ENCODE assay signal across 12 mouse cellular contexts in genomic region chr6:138142604-138143003, GRCm38 (mm10). TPM values are rescaled to one million over a fixed set of nuclear protein-coding genes. Genes with fewer than 3 reads are reported as not detected.
DNase-seq lines count a peak whose midpoint lies in the region; ATAC-seq and TF ChIP-seq lines count a peak whose summit lies in the region.
"Had no signal": no experiment of that assay in that cellular context is flagged by ENCODE, and none has a peak within 500 bp of the region (broad histone marks: within the 10 kb centered on the region; RNA-seq: fewer than 3 reads in every experiment).

No protein-coding gene starts in this region.

- H3K36me3 ChIP-seq in kidney, embryonic 14.5 days (ENCODE audit: control insufficient read depth, insufficient read depth, low read length): no peaks in the 10 kb centered on the region
- no peaks in the 10 kb centered on the region for H3K36me3 ChIP-seq in kidney, adult 2 months (ENCODE audit: control insufficient read depth, insufficient read depth, low read length)
- no peaks in the 10 kb centered on the region for H3K36me3 ChIP-seq in lung, postnatal 0 days (ENCODE audit: insufficient read depth, low read length)
- H3K36me3 ChIP-seq in limb, embryonic 10.5 days: peaks cover 2% of the 10 kb centered on the region; the same call in 1 of the 2 replicates
- H3K36me3 ChIP-seq in stomach, postnatal 0 days (ENCODE audit: control insufficient read depth, insufficient read depth, low read length): no peaks in the 10 kb centered on the region
- H3K36me3 ChIP-seq: forebrain, embryonic 10.5 days had no signal

- no peaks in the 10 kb centered on the region for H3K9me3 ChIP-seq in kidney, embryonic 14.5 days (ENCODE audit: control insufficient read depth, low read length)
- H3K9me3 ChIP-seq in lung, postnatal 0 days (ENCODE audit: low read length): no peaks in the 10 kb centered on the region
- no peaks in the 10 kb centered on the region for H3K9me3 ChIP-seq in limb, embryonic 10.5 days (replicated peaks)
- no peaks in the 10 kb centered on the region for H3K9me3 ChIP-seq in stomach, postnatal 0 days (ENCODE audit: control insufficient read depth, low read length)
- H3K9me3 ChIP-seq: forebrain, embryonic 10.5 days had no signal

- no peak for DNase-seq in kidney, adult 2 months
- no peak for DNase-seq in lung, postnatal 0 days (ENCODE audit: low spot score)
- no peak for DNase-seq in lung, postnatal 36 days
- no peak for DNase-seq in limb, embryonic 10.5 days (ENCODE audit: low spot score)
- DNase-seq in stomach, postnatal 0 days (ENCODE audit: low spot score): no peak
- no peak for DNase-seq in thymus, postnatal 36 days
- DNase-seq: cerebellum, postnatal 10 days had no signal

- H3K27ac ChIP-seq in kidney, embryonic 14.5 days (ENCODE audit: low read depth, low read length): peak overlapping the region; percentile 56; the same call in 1 of the 2 replicates
- no peak overlapping the region for H3K27ac ChIP-seq in kidney, adult 2 months (ENCODE audit: insufficient read depth, low read depth, low read length)
- H3K27ac ChIP-seq in lung, postnatal 0 days (ENCODE audit: low read length): peak overlapping the region; percentile 92
- 0 out of 2 replicates have a peak overlapping the region, but pooled peaks have one; percentile 37 for H3K27ac ChIP-seq in limb, embryonic 10.5 days
- H3K27ac ChIP-seq in stomach, postnatal 0 days (replicated peaks): 0 out of 2 replicates have a peak overlapping the region, but pooled peaks have one; percentile 91
- H3K27ac ChIP-seq: forebrain, embryonic 10.5 days; hindbrain, embryonic 14.5 days; left cerebral cortex, adult 2 months had no signal

- no peak overlapping the region for H3K9ac ChIP-seq in kidney, embryonic 14.5 days (ENCODE audit: low read depth, low read length)
- no peak overlapping the region for H3K9ac ChIP-seq in lung, postnatal 0 days (replicated peaks; ENCODE audit: low read depth)
- H3K9ac ChIP-seq in stomach, postnatal 0 days (ENCODE audit: low read length): no peak overlapping the region
- H3K9ac ChIP-seq: hindbrain, embryonic 14.5 days had no signal

- no peak for TF ChIP-seq CTCF in kidney, adult 2 months (conservative IDR thresholded peaks at IDR 0.05; ENCODE audit: insufficient read depth, insufficient read length, low read depth, low read length)
- TF ChIP-seq CTCF in lung, postnatal 0 days (IDR thresholded peaks at IDR 0.05): no peak
- no peak for TF ChIP-seq CTCF in stomach, postnatal 0 days (IDR thresholded peaks at IDR 0.05; ENCODE audit: low read depth)

- no peak for ATAC-seq in kidney, embryonic 14.5 days (ENCODE audit: low FRiP score, low TSS enrichment)
- no peak for ATAC-seq in lung, postnatal 0 days
- no peak for ATAC-seq in stomach, postnatal 0 days (ENCODE audit: low FRiP score, low TSS enrichment)

- H3K4me1 ChIP-seq in kidney, embryonic 14.5 days (ENCODE audit: control insufficient read depth, insufficient read depth, low read length): peaks cover 18% of the 10 kb centered on the region; the same call in 1 of the 2 replicates
- peaks cover 4% of the 10 kb centered on the region for H3K4me1 ChIP-seq in kidney, adult 2 months (ENCODE audit: control insufficient read depth, insufficient read depth, low read length)
- H3K4me1 ChIP-seq in lung, postnatal 0 days (ENCODE audit: insufficient read depth, low read depth, low read length): peaks cover 16% of the 10 kb centered on the region; the same call in 1 of the 2 replicates
- peaks cover 58% of the 10 kb centered on the region for H3K4me1 ChIP-seq in limb, embryonic 10.5 days
- no peaks in the 10 kb centered on the region; the same call in 1 of the 2 replicates for H3K4me1 ChIP-seq in stomach, postnatal 0 days (replicated peaks; ENCODE audit: control insufficient read depth, insufficient read depth)

- no peak for TF ChIP-seq POLR2A in kidney, adult 2 months (IDR thresholded peaks at IDR 0.05; ENCODE audit: low read depth, low read length)

- H3K4me3 ChIP-seq in kidney, embryonic 14.5 days (ENCODE audit: low read length): no peak overlapping the region
- no peak overlapping the region for H3K4me3 ChIP-seq in kidney, adult 2 months (ENCODE audit: insufficient read depth, low read depth, low read length)
- H3K4me3 ChIP-seq in lung, postnatal 0 days (ENCODE audit: low read depth, low read length): no peak overlapping the region
- no peak overlapping the region for H3K4me3 ChIP-seq in limb, embryonic 10.5 days
- H3K4me3 ChIP-seq in stomach, postnatal 0 days (ENCODE audit: low read depth, low read length): no peak overlapping the region
- H3K4me3 ChIP-seq: forebrain, embryonic 10.5 days; left cerebral cortex, adult 2 months had no signal

- peak overlapping the region; percentile 56 for H3K4me2 ChIP-seq in kidney, embryonic 14.5 days (replicated peaks; ENCODE audit: low read depth, low read length)
- peak overlapping the region; percentile 77 for H3K4me2 ChIP-seq in lung, postnatal 0 days (replicated peaks; ENCODE audit: low read depth, low read length)
- H3K4me2 ChIP-seq in stomach, postnatal 0 days (replicated peaks; ENCODE audit: low read depth): peak overlapping the region; percentile 59; the same call in 1 of the 2 replicates
- H3K4me2 ChIP-seq: heart, embryonic 11.5 days had no signal

- WGBS in kidney, embryonic 14.5 days: 81% methylated on average over 7 of the region's 7 CpGs
- 82% methylated on average over 7 of the region's 7 CpGs for WGBS in kidney, adult 2 months
- WGBS in lung, postnatal 0 days: 64% methylated on average over 7 of the region's 7 CpGs
- 93% methylated on average over 7 of the region's 7 CpGs for WGBS in limb, embryonic 10.5 days
- WGBS in stomach, postnatal 0 days: 72% methylated on average over 7 of the region's 7 CpGs

- no peaks in the 10 kb centered on the region for H3K27me3 ChIP-seq in kidney, embryonic 14.5 days (ENCODE audit: control insufficient read depth, insufficient read depth, low read length)
- H3K27me3 ChIP-seq in kidney, adult 2 months (replicated peaks; ENCODE audit: control insufficient read depth, insufficient read depth, low read length): no peaks in the 10 kb centered on the region
- H3K27me3 ChIP-seq in lung, postnatal 0 days (replicated peaks; ENCODE audit: insufficient read depth, low read length): no peaks in the 10 kb centered on the region
- no peaks in the 10 kb centered on the region for H3K27me3 ChIP-seq in limb, embryonic 10.5 days (ENCODE audit: low read depth, poor library complexity, severe bottlenecking)
- H3K27me3 ChIP-seq in stomach, postnatal 0 days (ENCODE audit: control insufficient read depth, insufficient read depth, low read length): no peaks in the 10 kb centered on the region

- no peak for TF ChIP-seq EP300 in lung, postnatal 0 days (IDR thresholded peaks at IDR 0.05)
- TF ChIP-seq EP300 in stomach, postnatal 0 days (optimal IDR thresholded peaks at IDR 0.05): no peak

RNA-seq across cellular contexts. Expression of gene Mgst1, which starts 2.5 kb away (rescaled TPM):
- 238 and 306 TPM in 2 replicates for polyA plus RNA-seq in kidney, embryonic 14.5 days (2014; fragmentation: Nextera tagmentation; extraction: Ambion mirVana)
- 411 and 435 TPM in 2 replicates for polyA plus RNA-seq in kidney, adult 2 months (2012; rRNA removed)
- polyA plus RNA-seq in lung, postnatal 0 days (2015; fragmentation: Nextera tagmentation; extraction: Ambion mirVana): 1,075 and 1,107 TPM in 2 replicates
- polyA plus RNA-seq in limb, embryonic 10.5 days (2016; fragmentation: Nextera tagmentation; extraction: Ambion mirVana): 115 and 141 TPM in 2 replicates
- 563 and 579 TPM in 2 replicates for polyA plus RNA-seq in stomach, postnatal 0 days (2015; fragmentation: Nextera tagmentation; extraction: Ambion mirVana)
